Mouse (Mus musculus) right cerebral cortex, adult 2 months (tissue): ENCODE measurements at regions not wholly inside any gene's neighbourhood (a gene's known extent, or its start where the extent isn't known, plus 50 kb on each side); places are given as distances from the start of the nearest gene placed in this dataset.

Experiments
- DNase-seq, 2 experiments: peaks; one replicate each; pipeline ENCODE4 v3.0.0; 2021 to 2022; ENCODE audit warnings: low spot score in 2 of 2

- no peak for DNase-seq
These were observed 86.4 kb downstream of the Anapc4 start for GRCm38 (mm10) chr5:52920251-52920650.

GRCm38 (mm10) chr5:52920722-52921264, 87.0 kb downstream of the Anapc4 start:
- peak; percentile 22 for DNase-seq

- DNase-seq: no peak
These were observed 91.2 kb downstream of the Anapc4 start for GRCm38 (mm10) chr5:52925006-52925405.

GRCm38 (mm10) chr5:52929690-52930089, 95.9 kb downstream of the Anapc4 start:
- no peak for DNase-seq

- no peak for DNase-seq
These were observed 99.5 kb downstream of the Anapc4 start for GRCm38 (mm10) chr5:52933291-52933690.

GRCm38 (mm10) chr5:52937626-52938025, 100.3 kb upstream of the Slc34a2 start:
- DNase-seq: peak; percentile 41 to 49

GRCm38 (mm10) chr5:52939994-52940393, 97.9 kb upstream of the Slc34a2 start:
- DNase-seq: no peak

GRCm38 (mm10) chr5:52940645-52941044, 97.2 kb upstream of the Slc34a2 start:
- DNase-seq: no peak

- no peak for DNase-seq
These were observed 84.0 kb upstream of the Slc34a2 start for GRCm38 (mm10) chr5:52953875-52954274.

- peak; percentile 20 to 27 for DNase-seq
These were observed 83.2 kb upstream of the Slc34a2 start for GRCm38 (mm10) chr5:52954713-52955112.

GRCm38 (mm10) chr5:52964209-52964608, 73.7 kb upstream of the Slc34a2 start:
- no peak for DNase-seq

- DNase-seq: no peak
These were observed 66.1 kb upstream of the Slc34a2 start for GRCm38 (mm10) chr5:52971811-52972210.

- DNase-seq: no peak
These were observed 64.9 kb upstream of the Slc34a2 start for GRCm38 (mm10) chr5:52973003-52973402.

GRCm38 (mm10) chr5:52975557-52976088, 62.3 kb upstream of the Slc34a2 start:
- DNase-seq: no peak

GRCm38 (mm10) chr5:52977826-52978687, 59.8 kb upstream of the Slc34a2 start:
- no peak for DNase-seq

- no peak for DNase-seq
These were observed 58.4 kb upstream of the Slc34a2 start for GRCm38 (mm10) chr5:52979458-52979857.

GRCm38 (mm10) chr5:52982056-52982455, 55.8 kb upstream of the Slc34a2 start:
- peak; percentile 6 to 31 for DNase-seq

- no peak for DNase-seq
These were observed 55.1 kb upstream of the Slc34a2 start for GRCm38 (mm10) chr5:52982741-52983140.
